Mouse (Mus musculus): ENCODE results near the gene Spg11.

DNA sequence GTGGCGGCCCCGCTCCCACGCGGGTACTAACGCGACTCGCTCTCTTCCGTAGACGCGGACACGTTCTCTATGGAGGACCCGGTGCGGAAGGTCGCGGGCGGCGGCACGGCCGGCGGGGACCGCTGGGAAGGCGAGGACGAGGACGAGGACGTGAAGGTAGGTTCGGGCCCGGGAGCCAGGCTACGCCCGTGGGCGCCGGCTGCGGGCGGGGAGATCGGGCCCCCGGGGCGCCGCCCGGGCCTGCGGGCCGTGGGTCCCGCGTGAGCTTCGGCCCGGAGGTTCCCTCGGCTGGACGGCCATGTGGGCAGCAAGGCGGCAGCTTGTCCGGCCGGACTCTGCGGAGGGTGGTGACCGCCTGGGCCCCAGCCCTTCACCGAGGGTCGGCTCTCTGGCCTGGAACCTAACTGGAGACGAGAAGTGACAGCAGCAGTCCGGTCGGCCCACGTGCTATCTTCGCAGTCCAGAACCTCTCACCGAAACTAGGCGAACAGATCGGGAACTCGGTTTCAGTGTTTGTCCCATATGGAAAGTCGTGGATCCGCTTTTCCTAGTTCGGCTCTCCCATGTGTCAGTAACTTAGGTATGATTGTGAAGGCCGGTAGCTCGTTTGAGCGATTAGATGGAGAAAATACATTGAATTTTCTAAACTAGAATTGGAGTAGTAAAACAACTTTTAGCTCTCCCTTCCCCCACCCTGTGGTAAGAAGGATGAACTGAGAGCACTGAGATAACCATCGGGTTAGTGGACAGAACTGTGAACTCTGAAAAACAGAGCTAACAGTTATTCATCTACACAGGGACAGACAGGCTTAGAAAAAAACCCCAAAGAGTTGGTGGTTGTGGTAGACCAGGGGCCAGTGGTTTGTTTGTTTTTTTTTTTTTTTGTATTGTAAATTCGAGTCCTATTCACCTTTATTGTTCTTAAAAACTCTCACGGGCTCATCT lies 89.2 kb downstream of the Spg11 start:
- TF ChIP-seq CTCF (IDR thresholded peaks at IDR 0.05; ENCODE audit: control insufficient read depth, insufficient read depth, low read length) (no peak), POLR2A (IDR thresholded peaks at IDR 0.05; ENCODE audit: borderline replicate concordance, control insufficient read depth, low read depth, low read length) (peak; percentile 10; the same call in 1 of the 2 replicates)

Measured in bone marrow, adult 2 months (tissue).